Mouse (Mus musculus) left cerebral cortex, postnatal 10 days (tissue): ENCODE measurements around the gene Trpm6. TPM values are rescaled to one million over a fixed set of nuclear protein-coding genes. Genes with fewer than 3 reads are reported as not detected.

Experiments used
- DNase-seq, 2 experiments: peaks; one replicate each; pipeline ENCODE4 v3.0.0; 2021 to 2022; ENCODE audit warnings: low spot score in 2 of 2, mixed read lengths in 1 of 2; ENCODE audit errors: extremely low spot score in 1 of 2
- intact Hi-C: fragments of 180-260 bp; cut with DNase I; formaldehyde crosslinking; loops from one replicate; pipeline ENCODE4 v1.15.1; 2025
- total RNA-seq, 2 experiments: library from RNA; stranded (reverse); gene quantifications; 2 replicates each; pipeline ENCODE4 v1.2.3; 2021

Gene Trpm6
- total RNA-seq, 2 experiments from 2014 or later, result 0.75 to 1.0 TPM

DNA sequence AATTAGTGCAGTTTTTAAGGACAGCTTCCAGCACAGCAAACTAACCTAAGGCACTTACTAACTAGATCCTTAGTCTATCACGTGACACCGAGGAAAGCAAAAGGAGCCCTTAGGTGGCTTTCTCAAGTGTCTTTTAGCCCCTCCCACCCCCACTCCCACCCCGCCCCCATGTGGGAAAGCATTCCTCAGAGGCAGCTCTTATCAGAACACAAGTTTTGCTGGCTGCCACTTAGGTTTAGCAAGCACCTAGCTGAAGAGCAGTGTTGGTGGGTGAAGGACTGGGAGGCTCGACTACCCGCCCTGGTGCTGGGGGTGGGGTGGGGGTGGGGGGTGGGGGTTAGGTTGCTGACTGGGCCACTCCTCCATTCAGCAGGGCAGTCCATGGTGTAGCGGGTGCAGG, 8.5 kb downstream of the Trpm6 start:
- intact Hi-C loops, result no loop called here

DNA sequence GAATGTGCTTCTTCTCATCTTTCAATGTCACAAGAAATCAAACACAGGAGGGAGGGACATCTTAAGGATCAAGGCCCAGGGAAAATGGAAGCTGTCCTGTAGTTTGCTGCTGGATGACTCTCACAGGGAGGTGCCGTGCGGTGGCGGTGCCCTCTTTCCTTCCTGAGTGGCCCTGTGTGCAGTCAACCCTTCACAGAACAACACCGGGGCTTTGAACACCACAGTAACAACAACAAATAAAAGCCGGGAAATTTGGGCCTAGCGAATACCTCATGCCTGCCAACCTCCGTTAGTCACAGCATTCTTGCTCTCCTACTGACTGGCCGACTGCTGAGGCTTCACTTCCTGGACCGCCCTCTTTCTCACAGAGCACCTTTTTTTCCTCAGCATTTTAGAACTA, 9.1 kb downstream of the Trpm6 start:
- intact Hi-C loops, result no loop called here

More for the DNA sequence above, 8.5 kb downstream of the Trpm6 start:
- no peak for DNase-seq

DNA sequence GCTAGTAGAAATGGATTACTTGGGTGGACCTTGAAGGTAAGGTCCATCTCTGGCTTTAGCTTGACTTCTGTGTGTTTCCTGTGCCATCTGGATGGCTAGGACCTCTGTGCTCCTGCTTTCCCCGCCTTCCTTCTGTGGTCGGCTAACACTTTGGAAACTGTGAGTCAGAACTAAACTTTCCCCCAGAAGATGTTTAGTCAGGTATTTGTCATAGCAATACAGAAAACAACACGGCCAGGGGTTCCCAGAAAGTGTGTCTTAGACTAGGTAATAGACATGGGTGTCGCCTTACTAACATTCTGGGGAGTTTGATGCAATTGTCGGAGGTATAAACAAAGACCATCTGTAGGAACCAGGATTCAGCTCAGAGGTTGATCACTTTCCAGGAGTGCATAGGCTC, 16.6 kb downstream of the Trpm6 start:
- intact Hi-C loops, result no loop called here
- DNase-seq, result no peak

More for the DNA sequence above, 9.1 kb downstream of the Trpm6 start:
- peak in 1 of 2 experiments; percentile 52 for DNase-seq

DNA sequence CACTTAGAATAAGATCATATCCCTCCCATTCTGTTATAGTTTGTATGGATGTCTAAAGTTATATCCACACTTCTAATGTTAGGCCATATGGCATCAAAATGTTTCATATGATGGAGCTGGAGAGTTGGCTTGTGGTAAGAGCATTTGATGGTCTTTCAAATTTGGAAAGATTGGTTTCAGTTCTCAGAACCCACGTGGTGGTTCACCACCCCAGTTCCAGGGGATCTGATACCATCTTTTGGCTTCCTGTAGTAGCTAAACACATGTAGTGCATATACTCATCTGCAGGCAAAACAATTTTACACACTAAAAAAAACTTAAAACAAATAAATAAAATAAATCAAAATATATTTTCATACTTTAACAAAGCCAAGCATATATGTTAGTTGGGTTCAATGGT, 21.3 kb downstream of the Trpm6 start:
- DNase-seq, result no peak
- intact Hi-C loops, result no loop called here

DNA sequence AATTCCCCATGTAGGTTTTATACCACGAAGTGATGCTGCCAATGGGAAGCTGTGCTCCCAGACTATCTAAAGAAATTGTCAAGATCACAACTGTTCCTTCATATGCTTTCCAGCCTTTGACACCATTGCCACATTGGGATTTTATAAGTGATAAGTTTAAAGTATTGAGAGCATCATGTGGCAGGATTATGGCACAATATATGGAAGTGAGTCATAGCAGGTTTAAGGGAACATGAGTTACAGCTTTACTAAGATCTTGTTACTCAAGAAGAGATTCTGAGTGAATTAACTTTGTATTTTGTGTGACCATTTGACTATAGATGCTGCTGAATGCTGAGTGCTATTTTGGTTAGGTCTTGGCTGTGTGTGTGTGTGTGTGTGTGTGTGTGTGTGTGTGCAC, 21.8 kb downstream of the Trpm6 start:
- intact Hi-C loops, result no loop called here
- no peak for DNase-seq

DNA sequence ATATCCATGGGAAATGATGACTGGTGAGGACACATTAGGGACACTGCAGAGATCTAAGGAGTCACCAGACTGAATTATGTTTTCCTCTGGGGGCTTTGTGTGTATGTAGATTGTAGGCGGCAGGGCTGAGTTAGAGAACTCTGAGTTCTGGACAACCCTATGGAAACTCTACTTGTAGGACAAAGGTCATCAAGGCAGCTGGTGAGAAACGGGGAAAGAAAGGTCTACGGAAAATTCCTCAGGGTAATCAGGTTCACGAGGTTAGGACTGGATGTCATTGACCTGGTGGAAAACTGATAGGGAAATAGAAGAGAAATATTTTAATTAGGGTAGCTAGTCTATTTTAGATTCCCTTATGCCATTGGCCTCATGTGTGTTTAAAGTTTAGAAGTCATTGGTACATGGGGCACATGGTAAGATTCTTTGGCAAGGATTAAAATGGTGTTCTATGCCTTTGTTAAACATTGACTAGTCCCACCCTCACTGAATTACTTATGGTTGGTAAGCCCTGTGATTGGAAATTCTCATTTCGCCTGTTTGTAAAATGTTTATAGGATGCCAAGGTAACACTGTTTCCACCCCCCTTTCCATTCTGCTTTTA, 23.2 kb downstream of the Trpm6 start:
- intact Hi-C loops, result no loop called here
- DNase-seq, result no peak

DNA sequence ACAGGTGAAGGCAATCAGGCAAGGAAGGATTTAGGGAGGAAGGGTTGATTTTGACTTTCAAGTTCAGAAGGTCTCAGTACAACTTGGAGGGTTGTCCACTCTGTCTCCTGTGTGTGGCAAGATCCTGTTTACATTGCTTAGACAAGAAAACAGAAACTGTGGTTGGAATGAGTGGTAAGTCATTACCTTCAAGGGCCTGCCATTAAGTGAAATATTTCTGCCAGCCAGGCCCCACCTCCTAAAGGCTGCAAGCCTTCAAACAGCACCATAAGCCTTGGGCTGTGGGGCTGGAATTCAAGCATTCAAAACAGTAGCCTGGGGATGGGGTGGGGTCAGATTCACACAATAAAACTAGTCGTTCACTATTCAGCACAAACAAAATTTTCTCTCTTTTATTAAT, 24.3 kb downstream of the Trpm6 start:
- no peak for DNase-seq
- intact Hi-C loops, result no loop called here

DNA sequence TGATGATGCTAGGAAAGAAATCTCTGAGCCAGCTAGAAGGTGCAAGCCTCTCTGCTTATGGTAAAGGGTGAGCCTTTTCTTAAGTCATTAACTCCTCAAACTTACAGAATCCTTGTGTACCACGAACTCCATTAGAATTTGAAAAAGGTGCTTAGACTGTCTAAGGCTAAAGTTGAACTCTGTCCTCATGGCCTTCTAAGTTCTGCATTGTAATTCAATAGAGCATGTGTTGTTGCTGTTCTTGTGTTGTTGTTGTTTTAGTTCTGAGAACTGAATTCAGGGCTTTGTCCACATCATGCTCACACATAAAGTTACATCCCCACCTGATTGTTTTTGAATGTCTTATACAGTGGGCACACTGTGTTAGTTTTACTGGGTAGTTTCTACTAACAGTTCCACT, 49.9 kb downstream of the Trpm6 start:
- intact Hi-C loops, result no loop called here
- DNase-seq, result no peak

DNA sequence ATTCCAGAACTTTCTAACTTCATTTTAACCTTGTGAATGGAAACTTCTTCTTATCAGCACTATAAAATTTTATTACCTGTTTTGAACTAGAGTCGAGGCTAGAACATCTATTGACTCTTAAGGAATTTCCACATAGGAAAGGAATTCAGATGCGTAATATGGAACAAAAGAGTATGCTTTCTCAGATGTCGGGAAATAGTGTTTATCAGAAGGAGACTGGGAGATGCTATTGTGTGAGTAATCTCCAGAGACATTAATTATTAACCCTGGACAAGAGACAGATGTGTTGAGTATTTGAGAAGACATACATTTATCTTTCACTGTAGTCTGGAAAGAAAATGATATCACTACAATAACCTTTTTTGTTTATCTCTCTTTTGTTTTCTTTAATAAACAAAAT, 61.5 kb downstream of the Trpm6 start:
- DNase-seq, result no peak
- intact Hi-C loops, result no loop called here

DNA sequence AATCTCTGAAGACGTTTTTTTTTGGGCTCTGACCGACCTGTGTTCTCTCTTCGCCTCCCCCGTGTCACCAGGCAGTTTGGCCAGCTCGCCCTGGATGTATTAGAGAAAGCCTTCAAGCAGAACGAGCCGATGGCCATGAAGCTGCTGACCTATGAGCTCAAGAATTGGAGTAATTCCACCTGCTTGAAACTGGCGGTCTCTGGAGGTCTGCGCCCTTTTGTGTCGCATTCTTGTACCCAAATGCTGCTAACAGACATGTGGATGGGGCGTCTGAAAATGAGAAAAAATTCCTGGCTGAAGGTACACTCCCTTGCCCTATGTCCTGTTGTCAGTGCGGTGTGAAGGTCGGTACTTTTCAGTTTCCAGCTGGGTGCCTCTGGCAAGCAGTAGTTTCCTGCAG, 65.4 kb downstream of the Trpm6 start:
- intact Hi-C loops, result no loop called here
- no peak for DNase-seq

DNA sequence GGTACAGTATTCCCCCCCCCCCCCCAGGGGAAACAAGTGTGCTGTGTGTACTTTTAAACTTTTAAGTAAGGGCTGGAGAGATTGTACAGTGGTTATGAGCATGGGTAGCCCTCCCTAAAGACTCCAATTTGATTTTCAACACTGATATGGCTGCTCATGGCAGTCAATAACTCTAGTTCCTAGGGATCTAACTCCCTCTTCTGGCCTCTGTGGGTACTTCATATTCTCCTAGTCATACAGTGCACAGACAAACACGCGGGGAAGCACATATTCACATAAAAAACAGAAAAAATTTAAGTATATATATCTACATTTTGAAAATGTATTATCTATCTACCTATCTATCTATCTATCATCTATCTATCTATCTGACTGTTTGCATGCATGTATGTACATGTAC, 67.6 kb downstream of the Trpm6 start:
- DNase-seq, result no peak
- intact Hi-C loops, result no loop called here

DNA sequence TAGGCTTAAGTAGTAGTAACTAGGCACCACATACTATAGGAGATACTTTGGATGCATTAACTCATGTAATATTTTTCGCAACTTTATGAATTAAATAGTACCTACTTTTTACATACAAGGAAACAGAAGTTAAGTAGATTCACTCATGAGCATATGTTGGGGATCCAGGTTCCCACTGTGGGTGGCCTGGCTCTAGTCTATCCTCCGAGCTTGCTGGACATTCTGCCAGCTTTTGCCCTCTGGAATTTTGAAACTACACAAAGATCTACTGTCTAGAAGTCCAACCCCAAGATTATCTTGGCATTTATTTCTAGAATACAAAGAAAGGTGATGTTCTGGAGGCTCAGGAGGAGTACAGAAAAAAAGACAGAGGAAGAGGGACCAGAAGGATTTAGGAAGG, 78.8 kb downstream of the Trpm6 start:
- intact Hi-C loops, result no loop called here
- DNase-seq, result no peak

DNA sequence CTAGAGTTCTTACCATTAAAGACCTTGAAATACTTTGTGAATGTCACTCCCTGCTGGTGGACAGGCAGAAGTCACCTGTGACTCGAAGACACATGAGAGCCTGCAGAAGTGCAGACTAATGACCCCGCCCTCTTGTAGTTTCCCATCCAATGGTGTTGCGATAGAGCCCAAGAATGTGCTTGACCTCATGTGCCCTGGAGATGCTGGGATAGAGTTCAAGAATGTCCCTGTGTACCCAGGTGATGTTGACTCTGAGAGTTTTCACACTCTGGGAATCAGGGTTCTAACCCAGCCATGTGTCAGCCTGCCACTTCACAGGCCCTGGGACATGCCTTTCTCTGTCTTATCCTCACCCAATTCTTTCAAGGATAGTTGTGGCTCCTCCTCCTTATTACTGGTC, 81.4 kb downstream of the Trpm6 start:
- DNase-seq, result no peak
- intact Hi-C loops, result loop anchor here (5.0 to 10.0 kb wide), 2 partner anchors 114 to 1706 kb away; no protein-coding TSS in a partner anchor

DNA sequence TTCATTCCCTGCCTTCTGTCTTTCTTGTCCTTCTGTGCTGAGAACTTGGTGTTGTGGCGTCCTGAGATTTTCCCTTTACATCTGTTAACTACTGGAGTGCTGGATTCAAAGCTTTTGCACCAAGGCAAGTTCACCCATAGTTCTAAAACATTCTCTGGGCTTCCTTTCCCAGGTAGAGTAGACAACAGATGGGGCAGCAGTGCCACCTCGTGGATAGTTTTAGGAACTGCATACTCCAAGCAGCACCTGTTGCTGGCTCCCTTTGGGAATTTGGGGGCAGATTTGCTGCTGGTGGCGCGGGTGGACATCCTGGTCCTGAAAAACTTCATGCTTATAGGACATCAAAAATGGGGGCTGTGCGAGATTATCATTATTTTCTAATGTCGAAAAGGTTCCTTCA, 85.2 kb downstream of the Trpm6 start:
- peak; percentile 23 to 67 for DNase-seq
- intact Hi-C loops, result loop anchor here (5.0 to 10.0 kb wide), 2 partner anchors 118 to 1710 kb away; no protein-coding TSS in a partner anchor

DNA sequence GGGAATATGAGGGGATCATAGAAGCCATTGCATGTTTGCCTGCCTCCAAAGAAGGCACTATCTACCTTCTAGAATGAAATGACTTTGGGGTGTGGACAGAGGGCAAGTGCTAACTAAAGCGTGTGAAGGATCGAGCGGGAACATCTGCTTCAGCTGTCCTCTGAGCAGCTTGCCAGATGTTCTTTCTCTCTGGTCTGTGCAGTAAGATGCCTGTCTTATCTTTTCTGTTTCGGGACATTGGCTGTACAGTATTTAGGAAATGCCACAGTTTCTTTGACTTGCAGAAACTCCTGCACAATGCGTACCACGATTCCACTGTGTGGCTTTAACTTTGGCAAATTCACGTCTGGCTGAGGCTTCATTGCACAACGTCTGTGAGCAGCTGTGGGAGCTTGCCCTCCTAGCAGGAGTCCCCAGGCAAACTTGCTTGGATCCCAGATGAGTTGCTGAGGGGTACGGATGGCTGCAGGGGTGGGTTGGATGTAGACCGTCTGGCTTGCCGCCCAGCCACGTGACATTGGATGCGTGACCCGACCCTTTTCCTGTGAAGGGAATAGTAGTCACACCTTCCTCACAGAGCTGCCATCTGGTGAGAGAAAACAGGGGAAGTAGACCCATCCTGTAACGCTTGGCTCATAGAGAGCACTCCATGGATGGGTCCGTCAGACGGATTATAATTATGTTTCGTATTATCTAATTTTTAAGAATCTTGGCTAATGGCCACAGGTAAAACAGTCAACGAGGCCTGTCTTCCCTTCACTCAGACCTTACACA, 92.2 kb downstream of the Trpm6 start:
- DNase-seq, result no peak

DNA sequence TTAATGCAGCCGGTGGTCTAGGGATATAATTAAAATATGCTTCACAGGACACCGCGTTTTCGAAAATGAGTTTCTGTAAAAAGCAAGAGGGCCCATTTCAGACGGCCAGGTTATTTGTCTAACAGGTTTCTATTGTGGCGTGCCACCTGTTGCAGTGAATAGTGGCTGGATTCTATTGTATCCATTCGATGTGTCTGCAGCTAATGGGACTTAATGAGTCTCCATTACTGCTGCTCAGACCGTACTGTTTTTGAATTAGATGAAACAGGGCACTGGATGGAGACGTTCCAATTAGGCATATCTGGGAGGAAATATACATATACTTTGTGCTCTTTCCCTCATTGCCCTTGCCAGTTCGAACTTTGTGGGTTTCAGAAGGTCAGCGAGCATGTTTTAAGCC, 92.8 kb downstream of the Trpm6 start:
- intact Hi-C loops, result no loop called here
- no peak for DNase-seq

More for the DNA sequence above, 92.2 kb downstream of the Trpm6 start:
- intact Hi-C loops, result no loop called here

DNA sequence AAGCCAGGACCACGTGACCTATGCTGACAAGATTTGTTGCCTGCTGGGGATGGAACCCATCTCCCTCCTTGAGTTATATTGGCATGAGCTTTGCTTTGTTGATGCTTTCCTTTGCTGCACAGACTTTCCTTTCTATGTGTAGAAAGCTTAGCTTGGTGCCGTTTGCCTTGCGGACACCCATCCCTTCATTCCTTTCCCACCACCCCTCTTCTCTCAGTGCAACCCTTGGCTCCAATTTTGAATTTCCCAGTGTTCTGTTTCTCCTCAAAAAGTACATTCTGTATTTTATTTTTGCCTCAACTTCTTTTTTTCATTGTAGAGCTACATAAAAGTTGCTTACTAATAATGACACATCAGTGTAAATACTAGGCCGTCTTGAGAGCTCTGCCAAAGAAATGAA, 96.6 kb downstream of the Trpm6 start:
- intact Hi-C loops, result no loop called here

DNA sequence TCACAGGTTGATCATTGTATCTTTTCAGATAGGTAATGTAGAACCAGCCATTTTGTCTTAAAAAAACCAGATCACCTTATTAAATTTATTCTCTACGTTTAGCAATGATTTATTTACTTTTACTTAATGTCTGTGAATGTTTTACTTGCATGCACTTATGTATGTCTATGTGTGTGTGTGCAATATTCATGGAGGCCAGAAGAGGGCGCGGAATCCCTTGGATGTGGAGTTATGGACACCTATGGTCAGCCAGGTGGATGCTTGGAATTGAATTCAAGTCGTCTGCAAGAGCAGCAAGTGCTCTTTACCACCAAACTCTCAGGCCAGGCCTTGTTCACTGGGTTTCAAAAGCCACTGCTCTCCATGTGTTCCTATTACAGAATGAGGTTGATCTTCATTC, 118.5 kb downstream of the Trpm6 start:
- DNase-seq, result no peak
- intact Hi-C loops, result no loop called here

More for the DNA sequence above, 96.6 kb downstream of the Trpm6 start:
- DNase-seq, result no peak

DNA sequence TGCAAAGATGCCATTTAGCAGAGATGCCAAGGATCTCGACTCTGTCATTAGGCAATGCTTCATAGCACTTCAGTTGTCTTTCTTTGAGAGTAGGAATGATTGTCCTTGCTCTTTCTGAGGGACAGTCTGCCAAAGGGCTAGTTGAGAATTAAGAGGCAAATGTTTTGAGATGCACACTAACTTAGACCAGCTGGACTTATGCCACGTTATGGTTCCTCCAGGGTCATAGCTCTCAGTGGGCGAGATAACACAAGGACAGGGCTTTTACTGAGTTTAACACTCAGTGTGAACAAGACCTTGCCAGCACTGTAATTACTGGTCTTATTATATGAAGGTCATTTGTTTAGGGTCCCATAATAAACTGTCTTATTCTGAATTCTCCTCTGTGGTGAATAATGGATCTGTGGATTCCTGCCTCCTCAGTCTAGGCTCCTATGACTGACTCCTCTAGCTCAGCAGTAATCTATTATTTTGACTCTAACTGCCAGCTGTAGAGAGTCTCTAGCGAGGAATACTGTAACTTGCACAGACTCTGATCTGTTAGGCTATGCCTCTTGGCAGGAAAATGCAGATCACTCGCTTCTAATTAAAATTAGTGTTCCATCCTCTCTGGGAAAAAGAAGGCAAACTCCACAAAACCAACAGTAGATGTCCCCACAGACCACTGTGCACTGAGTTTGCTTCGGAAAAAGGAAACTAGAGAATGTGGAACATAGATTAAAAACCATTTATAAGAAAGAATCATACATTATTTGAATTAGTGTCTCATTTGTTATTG, 123.2 kb downstream of the Trpm6 start:
- intact Hi-C loops, result loop anchor here (2.0 to 5.0 kb wide), 2 partner anchors 239 to 1472 kb away; partner anchors contain the start of gene Rorb
- peak in 1 of 2 experiments; percentile 75 for DNase-seq
